Mouse (Mus musculus) kidney, postnatal 10 days (tissue): ENCODE results near the gene Arf1.
"Not testable (repeated sequence)": the region's sequence is repeated elsewhere in the genome, so short reads cannot be mapped to it uniquely, and the experiment has no call there.

Experiments used
- DNase-seq: peaks from one replicate; pipeline ENCODE4 v3.0.0; 2021; ENCODE audit warnings: mixed read lengths

Gene Arf1

GRCm38 (mm10) chr11:59226251-59226650, 1.8 kb downstream of the Arf1 start:
- DNase-seq, result no peak

GRCm38 (mm10) chr11:59225167-59225566, 2.9 kb downstream of the Arf1 start:
- DNase-seq, result no peak

GRCm38 (mm10) chr11:59224470-59224869, 3.6 kb downstream of the Arf1 start:
- no peak for DNase-seq

- no peak for DNase-seq
These were observed 4.0 kb downstream of the Arf1 start for GRCm38 (mm10) chr11:59224025-59224424.

- no peak for DNase-seq
These were observed 5.8 kb downstream of the Arf1 start for GRCm38 (mm10) chr11:59222306-59222705.

GRCm38 (mm10) chr11:59221604-59222003, 6.5 kb downstream of the Arf1 start:
- DNase-seq, result no peak

GRCm38 (mm10) chr11:59219064-59219463, 9.0 kb downstream of the Arf1 start:
- DNase-seq, result peak; percentile 60

GRCm38 (mm10) chr11:59218389-59218998, 9.6 kb downstream of the Arf1 start:
- peak; percentile 35 for DNase-seq

GRCm38 (mm10) chr11:59216955-59217354, 11.1 kb downstream of the Arf1 start:
- DNase-seq, result no peak

- no peak for DNase-seq
These were observed 15.1 kb downstream of the Arf1 start for GRCm38 (mm10) chr11:59212892-59213494.

- DNase-seq, result not testable (repeated sequence)
These were observed 15.8 kb downstream of the Arf1 start for GRCm38 (mm10) chr11:59212320-59212719.

GRCm38 (mm10) chr11:59211561-59211960, 16.5 kb downstream of the Arf1 start:
- DNase-seq, result not testable (repeated sequence)

- DNase-seq, result no peak
These were observed 18.1 kb downstream of the Arf1 start for GRCm38 (mm10) chr11:59210020-59210419.

GRCm38 (mm10) chr11:59209580-59209979, 18.5 kb downstream of the Arf1 start:
- peak; percentile 48 for DNase-seq

- DNase-seq, result peak; percentile 83
These were observed 19.0 kb downstream of the Arf1 start for GRCm38 (mm10) chr11:59209003-59209441.

GRCm38 (mm10) chr11:59208153-59208831, 19.8 kb downstream of the Arf1 start, which contains the start of gene 2310033P09Rik:
Gene 2310033P09Rik, plus strand, starts transcription at chr11:59208321.
- peak; percentile 95 for DNase-seq

GRCm38 (mm10) chr11:59202081-59202995, 25.7 kb downstream of the Arf1 start, which contains the start of gene Mrpl55:
Gene Mrpl55, plus strand, starts transcription at chr11:59202486.
- DNase-seq, result peak; percentile 98

GRCm38 (mm10) chr11:59201216-59202002, 26.7 kb downstream of the Arf1 start:
- no peak for DNase-seq

- DNase-seq, result no peak
These were observed 31.8 kb downstream of the Arf1 start for GRCm38 (mm10) chr11:59196230-59196629.

- DNase-seq, result no peak
These were observed 36.0 kb downstream of the Arf1 start, which contains the start of gene Guk1 for GRCm38 (mm10) chr11:59192059-59192386. Gene Guk1, minus strand, starts transcription at chr11:59192212.

- DNase-seq, result peak; percentile 95
These were observed 36.6 kb downstream of the Arf1 start for GRCm38 (mm10) chr11:59191231-59192058.
